Mouse (Mus musculus): Measurements from ENCODE around the gene Trpv3.

GRCm38 (mm10) chr11:73280710-73281109, 13.5 kb downstream of the Trpv3 start:
- TF ChIP-seq POLR2A (IDR thresholded peaks at IDR 0.05; ENCODE audit: borderline replicate concordance, low read depth, low read length) (no peak), CTCF (IDR thresholded peaks at IDR 0.05; ENCODE audit: low read depth, low read length) (no peak)

Data from bone marrow macrophage, adult 2 months (primary cell).